Mouse (Mus musculus) kidney, embryonic 15.5 days (tissue): ENCODE measurements around the gene Atp23. TPM values are rescaled to one million over a fixed set of nuclear protein-coding genes. Genes with fewer than 3 reads are reported as not detected.
"Not testable (repeated sequence)": the region's sequence is repeated elsewhere in the genome, so short reads cannot be mapped to it uniquely, and the experiment has no call there.

Source experiments
- ATAC-seq: fragments of 200-750 bp; cut with Nextera tagmentation; replicated peaks from 2 replicates; pipeline ENCODE4 v1.8.0; 2017; ENCODE audit warnings: moderate TSS enrichment; ENCODE audit not compliant: low FRiP score
- H3K27ac ChIP-seq: fragments of 300-500 bp; sonication (generic); 2 replicates; pipeline ENCODE4 v1.5.1; 2015; ENCODE audit warnings: mild to moderate bottlenecking, inconsistent platforms
- H3K27me3 ChIP-seq: fragments of 300-500 bp; sonication (generic); 2 replicates; pipeline ENCODE4 v1.6.1; 2015; ENCODE audit warnings: inconsistent platforms
- H3K36me3 ChIP-seq: fragments of 300-500 bp; sonication (generic); 2 replicates; pipeline ENCODE4 v1.6.1; 2015; ENCODE audit warnings: inconsistent platforms
- H3K4me1 ChIP-seq: fragments of 300-500 bp; sonication (generic); 2 replicates; pipeline ENCODE4 v1.6.1; 2015; ENCODE audit warnings: inconsistent platforms
- H3K4me2 ChIP-seq: fragments of 300-500 bp; sonication (generic); 2 replicates; pipeline ENCODE4 v1.6.1; 2015; ENCODE audit warnings: moderate library complexity, mild to moderate bottlenecking, inconsistent platforms
- H3K4me3 ChIP-seq: fragments of 300-500 bp; sonication (generic); replicated peaks from 2 replicates; pipeline ENCODE4 v1.5.1; 2015; ENCODE audit warnings: mild to moderate bottlenecking, inconsistent platforms
- H3K9ac ChIP-seq: fragments of 300-500 bp; sonication (generic); 2 replicates; pipeline ENCODE4 v1.6.1; 2015; ENCODE audit warnings: mild to moderate bottlenecking, inconsistent platforms
- H3K9me3 ChIP-seq: fragments of 300-500 bp; sonication (generic); replicated peaks from 2 replicates; pipeline ENCODE4 v1.6.1; 2016; ENCODE audit warnings: inconsistent platforms
- WGBS: fragments of 180-500 bp; shearing (Covaris S2); methylation state at CpG from one replicate; pipeline ENCODE4 v1.1.7; 2015; ENCODE audit warnings: mixed read lengths; 5-methylcytosine and 5-hydroxymethylcytosine counted together
- polyA plus RNA-seq: library from polyadenylated mRNA; unstranded; fragments of >200 nt; fragmentation: Nextera tagmentation; extraction: Ambion mirVana; gene quantifications from 2 replicates; pipeline ENCODE4 v1.2.1, GENCODE M21; 2015

The Atp23 gene
- polyA plus RNA-seq, 1 experiment from 2014 or later = 19.5 TPM

DNA sequence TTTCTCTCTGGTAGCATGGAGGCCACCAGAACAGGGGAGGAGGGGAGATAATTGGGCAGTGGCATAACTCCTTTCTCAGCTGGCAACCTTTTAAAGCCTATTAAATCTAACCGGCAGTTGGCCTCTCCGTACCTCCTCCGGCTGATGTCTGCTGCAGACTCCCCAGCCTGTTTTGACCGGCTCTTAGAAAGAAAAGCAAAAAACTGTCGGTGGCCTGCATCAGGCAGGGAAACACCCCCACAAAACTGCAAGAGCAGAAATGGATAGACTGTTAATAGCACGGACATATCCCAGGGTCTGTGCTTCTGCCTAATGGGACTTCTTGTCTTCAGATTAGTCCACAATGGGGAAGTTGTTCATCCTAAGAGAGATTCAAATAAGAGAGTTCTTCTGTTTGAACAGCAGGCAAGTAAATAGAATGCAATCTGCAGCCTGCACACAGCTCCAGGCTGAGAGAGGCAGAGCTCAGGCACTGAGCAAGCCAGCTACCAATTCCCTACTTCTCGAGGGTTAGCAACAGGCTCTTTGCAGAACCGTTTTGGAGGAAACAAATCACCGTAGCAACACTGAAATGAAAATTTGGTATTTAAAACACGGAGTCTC is 55.7 kb downstream of the Atp23 start:
- ATAC-seq = peak; percentile 73
- Histone ChIP-seq H3K9me3 (no peaks in the 10 kb centered on the region), H3K4me2 (peak overlapping the region; percentile 45), H3K4me1 (peaks cover 9% of the 10 kb centered on the region), H3K27me3 (no peaks in the 10 kb centered on the region), H3K27ac (peak overlapping the region; percentile 33; the same call in 1 of the 2 replicates), H3K9ac (no peak overlapping the region), H3K4me3 (no peak overlapping the region), H3K36me3 (no peaks in the 10 kb centered on the region)
- 22% methylated on average over 10 of the region's 10 CpGs for WGBS

GRCm38 (mm10) chr10:126844689-126845088 is 56.5 kb downstream of the Atp23 start:
- ATAC-seq = no peak
- WGBS = 44% methylated on average over 12 of the region's 12 CpGs
- Histone ChIP-seq H3K4me3 (no peak overlapping the region), H3K27ac (no peak overlapping the region), H3K36me3 (no peaks in the 10 kb centered on the region), H3K4me1 (peaks cover 9% of the 10 kb centered on the region), H3K9ac (no peak overlapping the region), H3K4me2 (peak overlapping the region; percentile 45), H3K27me3 (no peaks in the 10 kb centered on the region), H3K9me3 (no peaks in the 10 kb centered on the region)

- ATAC-seq = no peak
- H3K4me3 ChIP-seq = no peak overlapping the region
- peaks cover 2% of the 10 kb centered on the region for H3K4me1 ChIP-seq
- no peaks in the 10 kb centered on the region for H3K36me3 ChIP-seq
- H3K27ac ChIP-seq = no peak overlapping the region
- no peak overlapping the region for H3K4me2 ChIP-seq
- no peaks in the 10 kb centered on the region for H3K9me3 ChIP-seq
- H3K9ac ChIP-seq = no peak overlapping the region
- no peaks in the 10 kb centered on the region for H3K27me3 ChIP-seq
These were observed 60.9 kb downstream of the Atp23 start for GRCm38 (mm10) chr10:126840266-126840665.

DNA sequence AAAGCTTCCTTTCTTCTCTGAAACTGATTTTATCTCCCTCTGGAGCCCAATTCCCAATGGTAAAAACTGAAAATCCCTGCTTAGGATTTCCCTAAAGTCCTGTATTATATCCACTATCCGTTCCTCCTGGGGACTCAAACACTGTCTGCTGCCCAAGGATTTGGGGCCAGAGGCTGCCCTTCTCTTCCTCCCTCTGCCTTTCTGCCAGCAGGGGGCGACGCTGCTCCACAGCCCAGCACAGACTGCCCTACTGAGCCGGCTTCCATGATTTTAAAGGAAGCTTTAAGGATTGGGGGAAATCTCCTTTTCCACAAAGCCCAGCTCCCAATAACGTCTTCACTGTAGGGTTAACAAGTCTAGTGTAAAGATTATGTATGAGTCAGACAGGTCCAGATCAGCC is 68.1 kb downstream of the Atp23 start:
- no peak overlapping the region for H3K4me3 ChIP-seq
- WGBS = 52% methylated on average over 5 of the region's 5 CpGs
- no peaks in the 10 kb centered on the region for H3K27me3 ChIP-seq
- ATAC-seq = no peak
- H3K4me2 ChIP-seq = no peak overlapping the region
- H3K9me3 ChIP-seq = no peaks in the 10 kb centered on the region
- H3K9ac ChIP-seq = no peak overlapping the region
- no peaks in the 10 kb centered on the region for H3K4me1 ChIP-seq
- H3K36me3 ChIP-seq = no peaks in the 10 kb centered on the region
- no peak overlapping the region for H3K27ac ChIP-seq

GRCm38 (mm10) chr10:126831329-126831728 is 69.8 kb downstream of the Atp23 start:
- Histone ChIP-seq H3K9ac (no peak overlapping the region), H3K36me3 (no peaks in the 10 kb centered on the region), H3K27ac (no peak overlapping the region), H3K4me1 (no peaks in the 10 kb centered on the region), H3K4me3 (no peak overlapping the region), H3K4me2 (no peak overlapping the region), H3K27me3 (no peaks in the 10 kb centered on the region), H3K9me3 (no peaks in the 10 kb centered on the region)
- WGBS = 93% methylated on average over 5 of the region's 5 CpGs
- ATAC-seq = no peak

DNA sequence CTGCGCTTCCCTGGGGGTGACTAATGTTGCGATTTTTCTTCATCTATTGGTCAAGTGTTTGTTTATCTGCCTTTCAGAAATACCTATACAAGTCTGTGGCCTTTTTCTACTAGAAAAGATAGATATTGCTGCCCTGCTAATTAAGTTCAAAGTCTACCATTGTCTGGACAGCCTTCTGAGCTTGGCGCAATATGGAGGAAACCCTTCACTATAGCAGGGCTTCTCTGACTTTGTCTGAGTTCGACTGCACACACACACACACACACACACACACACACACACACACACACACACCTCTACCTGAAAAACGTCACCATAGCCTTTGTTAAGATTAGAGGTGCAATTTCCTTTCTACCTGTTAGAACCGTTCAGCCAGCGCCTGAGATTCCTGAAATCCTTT is 72.5 kb downstream of the Atp23 start:
- no peak overlapping the region for H3K4me2 ChIP-seq
- no peak overlapping the region for H3K4me3 ChIP-seq
- no peak for ATAC-seq
- WGBS = 85% methylated on average over 7 of the region's 7 CpGs
- no peak overlapping the region for H3K27ac ChIP-seq
- H3K9me3 ChIP-seq = no peaks in the 10 kb centered on the region; the same call in 1 of the 2 replicates
- no peaks in the 10 kb centered on the region for H3K4me1 ChIP-seq
- no peaks in the 10 kb centered on the region for H3K36me3 ChIP-seq
- H3K9ac ChIP-seq = no peak overlapping the region
- no peaks in the 10 kb centered on the region for H3K27me3 ChIP-seq

GRCm38 (mm10) chr10:126827941-126828593 is 73.1 kb downstream of the Atp23 start:
- 68% methylated on average over 8 of the region's 8 CpGs for WGBS
- Histone ChIP-seq H3K27me3 (no peaks in the 10 kb centered on the region), H3K9ac (no peak overlapping the region), H3K4me3 (no peak overlapping the region), H3K36me3 (no peaks in the 10 kb centered on the region), H3K4me1 (no peaks in the 10 kb centered on the region), H3K4me2 (no peak overlapping the region), H3K27ac (no peak overlapping the region), H3K9me3 (no peaks in the 10 kb centered on the region; the same call in 1 of the 2 replicates)
- ATAC-seq = no peak

DNA sequence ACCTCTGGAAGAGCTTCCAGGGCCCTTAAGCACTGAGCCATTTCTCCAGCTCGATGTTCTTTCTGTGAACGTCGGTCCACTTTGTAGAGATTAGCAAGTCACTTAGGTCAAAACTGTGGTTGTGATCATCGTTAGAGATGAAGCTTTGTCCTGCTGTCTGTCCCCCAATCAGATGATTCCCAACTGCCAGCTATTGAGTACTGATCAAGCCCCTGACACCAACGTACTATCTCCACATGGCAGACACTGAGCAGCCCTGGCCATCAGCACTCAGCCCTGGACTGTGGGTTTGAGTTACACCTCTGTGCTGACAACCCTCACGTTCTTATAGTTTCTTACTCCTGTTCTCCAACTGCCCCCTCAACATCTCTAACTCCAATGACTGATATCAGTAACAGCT is 74.2 kb downstream of the Atp23 start:
- Histone ChIP-seq H3K4me1 (no peaks in the 10 kb centered on the region), H3K27ac (no peak overlapping the region), H3K4me2 (no peak overlapping the region), H3K9me3 (no peaks in the 10 kb centered on the region; the same call in 1 of the 2 replicates), H3K9ac (no peak overlapping the region), H3K27me3 (no peaks in the 10 kb centered on the region), H3K36me3 (no peaks in the 10 kb centered on the region), H3K4me3 (no peak overlapping the region)
- no peak for ATAC-seq
- 95% methylated on average over 6 of the region's 6 CpGs for WGBS

- not testable (repeated sequence) for H3K4me2 ChIP-seq, H3K27me3 ChIP-seq, ATAC-seq, H3K9me3 ChIP-seq, H3K9ac ChIP-seq, H3K4me1 ChIP-seq, H3K4me3 ChIP-seq, H3K27ac ChIP-seq, H3K36me3 ChIP-seq
- WGBS = 89% methylated on average over 8 of the region's 8 CpGs
These were observed 74.9 kb downstream of the Atp23 start for GRCm38 (mm10) chr10:126826216-126826615.

- Histone ChIP-seq H3K4me1 (no peaks in the 10 kb centered on the region), H3K9me3 (no peaks in the 10 kb centered on the region; the same call in 1 of the 2 replicates), H3K9ac (no peak overlapping the region), H3K27ac (no peak overlapping the region), H3K4me2 (no peak overlapping the region), H3K4me3 (no peak overlapping the region), H3K36me3 (no peaks in the 10 kb centered on the region), H3K27me3 (no peaks in the 10 kb centered on the region)
- WGBS = 45% methylated on average over 3 of the region's 3 CpGs
- ATAC-seq = no peak
These were observed 78.7 kb downstream of the Atp23 start for GRCm38 (mm10) chr10:126822418-126822817.
